Mouse (Mus musculus): ENCODE data around the gene Fcor.

DNA sequence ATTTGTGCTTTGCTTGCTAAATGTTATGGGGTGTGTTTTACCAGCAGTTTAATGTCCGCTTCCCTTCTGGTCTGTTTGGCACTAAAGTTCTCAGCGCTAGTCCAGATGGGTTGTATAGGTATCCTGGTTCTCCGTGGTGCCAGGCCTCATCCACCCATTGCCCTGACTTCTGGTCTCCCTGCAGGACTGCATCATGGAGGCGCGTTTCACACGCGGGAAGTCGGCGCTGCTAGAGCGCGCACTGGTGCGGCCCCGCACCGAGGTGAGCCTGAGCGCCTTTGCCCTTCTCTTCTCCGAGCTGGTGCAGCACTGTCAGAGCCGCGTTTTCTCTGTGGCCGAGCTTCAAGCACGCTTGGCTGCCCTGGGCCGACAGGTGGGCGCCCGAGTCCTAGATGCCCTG lies 6.7 kb upstream of the Fcor start:
- TF ChIP-seq CTCF (conservative IDR thresholded peaks at IDR 0.05; ENCODE audit: insufficient read depth, insufficient read length, low read depth, low read length), result no peak
- no peak for TF ChIP-seq POLR2A (IDR thresholded peaks at IDR 0.05; ENCODE audit: low read depth, low read length)
